8 mouse cellular contexts compared by ENCODE assay signal in the genomic region with DNA sequence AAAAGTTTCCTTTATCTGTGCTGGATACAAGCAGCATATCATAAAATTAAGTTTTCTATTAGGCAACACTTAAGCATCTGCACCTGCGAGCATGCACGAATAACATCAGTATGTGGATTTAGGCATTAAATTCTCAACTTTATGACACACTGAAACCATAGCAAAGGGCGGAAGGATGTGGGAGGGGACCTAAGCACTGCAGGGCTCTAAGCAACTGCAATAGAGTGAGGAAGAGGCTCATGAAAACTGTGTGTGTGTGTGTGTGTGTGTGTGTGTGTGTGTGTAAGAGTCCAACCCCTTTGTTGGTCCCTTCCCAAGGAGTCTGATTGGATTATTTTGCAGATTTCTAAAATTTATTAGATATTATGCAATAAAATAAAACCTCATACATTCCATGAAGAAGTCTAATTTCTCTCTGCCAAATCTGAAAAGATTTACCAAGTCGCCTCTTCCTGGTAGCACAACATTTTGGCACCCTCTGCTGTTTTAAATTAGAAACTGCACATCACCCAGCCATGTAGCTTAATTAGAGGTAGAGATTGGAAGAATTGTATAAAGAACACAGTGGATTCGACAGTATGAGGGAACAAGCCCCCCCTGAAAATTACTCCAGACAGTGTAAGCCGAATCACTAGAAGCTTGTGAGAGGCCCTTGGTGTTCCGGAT. TPM values are rescaled to one million over a fixed set of nuclear protein-coding genes. Genes with fewer than 3 reads are reported as not detected.
A peak's percentile ranks its signal among the peaks of the same experiment; 100 is the strongest.
DNase-seq lines count a peak whose midpoint lies in the region; ATAC-seq and TF ChIP-seq lines count a peak whose summit lies in the region.
"Had no signal": no experiment of that assay in that cellular context is flagged by ENCODE, and none has a peak within 500 bp of the region (broad histone marks: within the 10 kb centered on the region; RNA-seq: fewer than 3 reads in every experiment).

No protein-coding gene starts in this region.

- WGBS in limb, embryonic 14.5 days: 47% methylated on average over 7 of the region's 7 CpGs
- 41% methylated on average over 7 of the region's 7 CpGs for WGBS in stomach, postnatal 0 days

- no peak overlapping the region for H3K4me3 ChIP-seq in limb, embryonic 14.5 days (replicated peaks; ENCODE audit: low read length)
- H3K4me3 ChIP-seq in stomach, postnatal 0 days (ENCODE audit: low read depth, low read length): no peak overlapping the region
- H3K4me3 ChIP-seq: hindbrain, embryonic 15.5 days had no signal

- H3K4me2 ChIP-seq in limb, embryonic 14.5 days (replicated peaks; ENCODE audit: low read depth, low read length, severe bottlenecking): no peak overlapping the region
- no peak overlapping the region for H3K4me2 ChIP-seq in stomach, postnatal 0 days (replicated peaks; ENCODE audit: low read depth)
- H3K4me2 ChIP-seq: hindbrain, embryonic 15.5 days had no signal

- no peak overlapping the region for H3K27ac ChIP-seq in limb, embryonic 14.5 days (replicated peaks; ENCODE audit: low read depth, low read length)
- H3K27ac ChIP-seq in stomach, postnatal 0 days (replicated peaks): no peak overlapping the region
- H3K27ac ChIP-seq: hindbrain, embryonic 15.5 days had no signal

- peak; percentile 68 for ATAC-seq in activated CD4-positive, CD25-positive, alpha-beta regulatory T cell, adult 4 months
- ATAC-seq in limb, embryonic 14.5 days (ENCODE audit: low FRiP score, low read depth): no peak
- ATAC-seq in stomach, postnatal 0 days (ENCODE audit: low FRiP score, low TSS enrichment): 0 out of 2 replicates have a peak, but pooled peaks have one; percentile 21

- no peaks in the 10 kb centered on the region for H3K4me1 ChIP-seq in limb, embryonic 14.5 days (ENCODE audit: control insufficient read depth, insufficient read depth, low read length)
- no peaks in the 10 kb centered on the region for H3K4me1 ChIP-seq in stomach, postnatal 0 days (replicated peaks; ENCODE audit: control insufficient read depth, insufficient read depth)
- H3K4me1 ChIP-seq: hindbrain, embryonic 15.5 days had no signal

- no peaks in the 10 kb centered on the region for H3K9me3 ChIP-seq in limb, embryonic 14.5 days (ENCODE audit: control insufficient read depth, low read length)
- H3K9me3 ChIP-seq in stomach, postnatal 0 days (ENCODE audit: control insufficient read depth, low read length): no peaks in the 10 kb centered on the region
- H3K9me3 ChIP-seq: hindbrain, embryonic 15.5 days had no signal

- TF ChIP-seq CTCF in stomach, postnatal 0 days (IDR thresholded peaks at IDR 0.05; ENCODE audit: low read depth): peak; percentile 84

- H3K36me3 ChIP-seq in limb, embryonic 14.5 days (ENCODE audit: control insufficient read depth, insufficient read depth, low read length): no peaks in the 10 kb centered on the region
- H3K36me3 ChIP-seq in stomach, postnatal 0 days (ENCODE audit: control insufficient read depth, insufficient read depth, low read length): no peaks in the 10 kb centered on the region
- H3K36me3 ChIP-seq: hindbrain, embryonic 15.5 days had no signal

- no peaks in the 10 kb centered on the region for H3K27me3 ChIP-seq in limb, embryonic 14.5 days (ENCODE audit: control insufficient read depth, insufficient read depth, low read length)
- H3K27me3 ChIP-seq in stomach, postnatal 0 days (ENCODE audit: control insufficient read depth, insufficient read depth, low read length): no peaks in the 10 kb centered on the region
- H3K27me3 ChIP-seq: hindbrain, embryonic 15.5 days had no signal

- DNase-seq in spleen, postnatal 36 days (ENCODE audit: low spot score in 2 of 2): peak; percentile 9 to 10
- DNase-seq in spleen, adult 12 weeks (ENCODE audit: low spot score): no peak
- peak; percentile 75 for DNase-seq in embryo, embryonic 10.5 days (ENCODE audit: low spot score)
- peak; percentile 56 to 66 for DNase-seq in kidney, adult 8-10 months
- DNase-seq in limb, embryonic 14.5 days (ENCODE audit: low spot score): peak; percentile 63
- peak; percentile 31 for DNase-seq in stomach, postnatal 0 days (ENCODE audit: low spot score)

- no peak for TF ChIP-seq POLR2A in limb, embryonic 14.5 days (IDR thresholded peaks at IDR 0.05; ENCODE audit: borderline replicate concordance, extremely low read depth, insufficient read depth, insufficient read length)

- H3K9ac ChIP-seq in limb, embryonic 14.5 days (ENCODE audit: low read depth, low read length, severe bottlenecking): no peak overlapping the region
- H3K9ac ChIP-seq in stomach, postnatal 0 days (ENCODE audit: low read length): no peak overlapping the region
- H3K9ac ChIP-seq: hindbrain, embryonic 15.5 days had no signal

- TF ChIP-seq EP300 in stomach, postnatal 0 days (optimal IDR thresholded peaks at IDR 0.05): no peak

RNA-seq across cellular contexts. Expression of a gene that starts 38.9 kb away (rescaled TPM):
- polyA plus RNA-seq in activated CD4-positive, CD25-positive, alpha-beta regulatory T cell, adult 4 months (2017; shearing (Covaris generic)): not detected
- 0.15 and 0.16 TPM in 2 replicates for polyA plus RNA-seq in limb, embryonic 14.5 days (2012; rRNA removed)
- 0.37 and 1.0 TPM in 2 replicates for polyA plus RNA-seq in limb, embryonic 14.5 days (2014; fragmentation: Nextera tagmentation; extraction: Ambion mirVana)
- 6.6 and 7.4 TPM in 2 replicates for polyA plus RNA-seq in stomach, postnatal 0 days (2015; fragmentation: Nextera tagmentation; extraction: Ambion mirVana)
